Mouse (Mus musculus) heart, postnatal 14 days (tissue): ENCODE measurements around the gene Mstn. TPM values are rescaled to one million over a fixed set of nuclear protein-coding genes. Genes with fewer than 3 reads are reported as not detected.

ENCODE experiments used
- DNase-seq, 2 experiments: peaks; one replicate each; pipeline ENCODE4 v3.0.0; 2021 to 2022
- intact Hi-C: fragments of 180-260 bp; cut with DNase I; formaldehyde crosslinking; loops from one replicate; pipeline ENCODE4 v1.15.1; 2025
- total RNA-seq, 2 experiments: library from RNA; stranded (reverse); gene quantifications; 2 replicates each; pipeline ENCODE4 v1.2.3; 2021

Mstn gene
- total RNA-seq, 2 experiments from 2014 or later: 0.26 to 0.39 TPM

GRCm38 (mm10) chr1:53085991-53086390 lies 24.6 kb downstream of the Mstn start:
- no peak for DNase-seq
- intact Hi-C loops: no loop called here

GRCm38 (mm10) chr1:53093180-53093579 lies 31.7 kb downstream of the Mstn start:
- no peak for DNase-seq
- intact Hi-C loops: no loop called here

GRCm38 (mm10) chr1:53110561-53110960 lies 49.1 kb downstream of the Mstn start:
- no peak for DNase-seq
- intact Hi-C loops: no loop called here

Other genes with a start within 250 kb of the Mstn start
- 10 to 100 TPM; 19.3 to 20.0 TPM for gene Inpp1, start 244.0 kb upstream of the Mstn start, total RNA-seq
- gene Hibch, start 216.7 kb upstream of the Mstn start, total RNA-seq: 10 to 100 TPM; 69.5 to 74.9 TPM
- 1 to 10 TPM; 1.2 to 1.8 TPM for gene 1700019D03Rik, start 41.5 kb upstream of the Mstn start, total RNA-seq
- not detected for gene 1700019A02Rik, start 126.0 kb downstream of the Mstn start, total RNA-seq
- gene Pms1, start 235.4 kb downstream of the Mstn start, total RNA-seq: 1 to 10 TPM; 7.4 to 7.6 TPM
- gene Ormdl1, start 235.5 kb downstream of the Mstn start, total RNA-seq: 1 to 10 TPM; 6.9 to 7.1 TPM
- 1 to 10 TPM in 1 of 2 experiments, under 1 TPM in 1; 0.37 to 1.1 TPM for gene Gm28778, start 235.5 kb downstream of the Mstn start, total RNA-seq